In genomic region chr10:126935556-126936381, GRCm38 (mm10) we compare ENCODE assay signal across 10 mouse cellular contexts. TPM values are rescaled to one million over a fixed set of nuclear protein-coding genes. Genes with fewer than 3 reads are reported as not detected.
A peak's percentile ranks its signal among the peaks of the same experiment; 100 is the strongest.
DNase-seq lines count a peak whose midpoint lies in the region; ATAC-seq and TF ChIP-seq lines count a peak whose summit lies in the region.
"Had no signal": no experiment of that assay in that cellular context is flagged by ENCODE, and none has a peak within 500 bp of the region (broad histone marks: within the 10 kb centered on the region; RNA-seq: fewer than 3 reads in every experiment).

No protein-coding gene starts in this region.

- intact Hi-C loops in gastrocnemius, adult 2 months (cut with DNase I) = no loop called here

- DNase-seq in gastrocnemius, adult 2 months = no peak
- DNase-seq in gastrocnemius, postnatal 10 days = no peak
- DNase-seq in midbrain, embryonic 10.5 days (ENCODE audit: low spot score) = no peak
- DNase-seq in limb, embryonic 10.5 days (ENCODE audit: low spot score) = no peak
- peak; percentile 27 for DNase-seq in thymus, adult 2 months
- DNase-seq in cerebellum, postnatal 10 days = no peak
- no peak for DNase-seq in gastrocnemius, adult 18-20 months (ENCODE audit: low spot score)

- no peak for TF ChIP-seq CTCF in gastrocnemius, adult 2 months (IDR thresholded peaks at IDR 0.05)
- no peak for TF ChIP-seq CTCF in thymus, adult 2 months (IDR thresholded peaks at IDR 0.05; ENCODE audit: borderline replicate concordance, control insufficient read depth, extremely low read depth, insufficient read depth, low read length, poor library complexity)

- H3K4me2 ChIP-seq in midbrain, embryonic 16.5 days (ENCODE audit: low read length) = no peak overlapping the region
- H3K4me2 ChIP-seq: neural tube, embryonic 12.5 days had no signal

- H3K9ac ChIP-seq in midbrain, embryonic 16.5 days (ENCODE audit: low read depth, low read length) = no peak overlapping the region
- H3K9ac ChIP-seq: neural tube, embryonic 12.5 days had no signal

- TF ChIP-seq POLR2A in thymus, adult 2 months (IDR thresholded peaks at IDR 0.05; ENCODE audit: control insufficient read depth, extremely low read depth, insufficient read depth, low read length, poor library complexity) = no peak

- H3K27me3 ChIP-seq in midbrain, embryonic 10.5 days (ENCODE audit: low read depth, poor library complexity, severe bottlenecking) = no peaks in the 10 kb centered on the region
- no peaks in the 10 kb centered on the region for H3K27me3 ChIP-seq in midbrain, embryonic 16.5 days (ENCODE audit: control insufficient read depth, insufficient read depth, low read depth, low read length)
- no peaks in the 10 kb centered on the region for H3K27me3 ChIP-seq in limb, embryonic 10.5 days (ENCODE audit: low read depth, poor library complexity, severe bottlenecking)
- no peaks in the 10 kb centered on the region for H3K27me3 ChIP-seq in thymus, adult 2 months (ENCODE audit: control insufficient read depth, insufficient read depth, low read length)
- H3K27me3 ChIP-seq: neural tube, embryonic 12.5 days had no signal

- ATAC-seq in midbrain, embryonic 16.5 days = no peak

- peaks cover 21% of the 10 kb centered on the region for H3K4me1 ChIP-seq in midbrain, embryonic 10.5 days
- H3K4me1 ChIP-seq in midbrain, embryonic 16.5 days (ENCODE audit: control insufficient read depth, insufficient read depth, low read length) = 0 out of 2 replicates have a peak, but pooled peaks cover under 1% of the 10 kb centered on the region
- H3K4me1 ChIP-seq in limb, embryonic 10.5 days = peaks cover 28% of the 10 kb centered on the region
- peaks cover 15% of the 10 kb centered on the region for H3K4me1 ChIP-seq in thymus, adult 2 months (replicated peaks; ENCODE audit: control insufficient read depth, insufficient read depth, low read length)

- H3K9me3 ChIP-seq in midbrain, embryonic 10.5 days (replicated peaks) = peaks cover 15% of the 10 kb centered on the region
- no peaks in the 10 kb centered on the region for H3K9me3 ChIP-seq in midbrain, embryonic 16.5 days (replicated peaks; ENCODE audit: control insufficient read depth, low read length, poor library complexity, severe bottlenecking)
- no peaks in the 10 kb centered on the region for H3K9me3 ChIP-seq in limb, embryonic 10.5 days (replicated peaks)

- H3K4me3 ChIP-seq in gastrocnemius, adult 2 months = no peak overlapping the region
- H3K4me3 ChIP-seq in midbrain, embryonic 10.5 days = 0 out of 2 replicates have a peak overlapping the region, but pooled peaks have one; percentile 7
- no peak overlapping the region for H3K4me3 ChIP-seq in midbrain, embryonic 16.5 days (ENCODE audit: low read depth, low read length)
- H3K4me3 ChIP-seq in limb, embryonic 10.5 days = peak overlapping the region; percentile 13; the same call in 1 of the 2 replicates
- no peak overlapping the region for H3K4me3 ChIP-seq in thymus, adult 2 months (ENCODE audit: control insufficient read depth, insufficient read depth, low read length)
- H3K4me3 ChIP-seq: erythroblast, embryonic 14.5 days; neural tube, embryonic 12.5 days had no signal

- WGBS in midbrain, embryonic 10.5 days = 69% methylated on average over 18 of the region's 18 CpGs
- 65% methylated on average over 18 of the region's 18 CpGs for WGBS in midbrain, embryonic 16.5 days
- 58% methylated on average over 18 of the region's 18 CpGs for WGBS in limb, embryonic 10.5 days
- WGBS in thymus, adult 2 months = 40% methylated on average over 18 of the region's 18 CpGs

- no peaks in the 10 kb centered on the region for H3K36me3 ChIP-seq in midbrain, embryonic 10.5 days
- no peaks in the 10 kb centered on the region for H3K36me3 ChIP-seq in midbrain, embryonic 16.5 days (ENCODE audit: control insufficient read depth, insufficient read depth, low read length)
- no peaks in the 10 kb centered on the region for H3K36me3 ChIP-seq in limb, embryonic 10.5 days
- H3K36me3 ChIP-seq in thymus, adult 2 months (ENCODE audit: control insufficient read depth, insufficient read depth, low read length) = no peaks in the 10 kb centered on the region
- H3K36me3 ChIP-seq: neural tube, embryonic 12.5 days had no signal

- peak overlapping the region; percentile 63 for H3K27ac ChIP-seq in gastrocnemius, adult 2 months
- peak overlapping the region; percentile 82 for H3K27ac ChIP-seq in midbrain, embryonic 10.5 days (replicated peaks)
- no peak overlapping the region for H3K27ac ChIP-seq in midbrain, embryonic 16.5 days (ENCODE audit: low read length)
- H3K27ac ChIP-seq in limb, embryonic 10.5 days = peak overlapping the region; percentile 89
- H3K27ac ChIP-seq in thymus, adult 2 months (ENCODE audit: control insufficient read depth, insufficient read depth, low read length) = peak overlapping the region; percentile 78
- H3K27ac ChIP-seq: neural tube, embryonic 12.5 days had no signal

RNA-seq across cellular contexts. Expression of gene Atp23, which starts 34.6 kb away (rescaled TPM):
- 1 to 10 TPM; 1.6 to 2.2 TPM for total RNA-seq in gastrocnemius, adult 2 months (2021)
- 1 to 10 TPM; 2.9 to 4.2 TPM for total RNA-seq in gastrocnemius, postnatal 10 days (2021)
- polyA plus RNA-seq in midbrain, embryonic 10.5 days (2016; fragmentation: Nextera tagmentation; extraction: Ambion mirVana) = 16.9 and 17.7 TPM in 2 replicates
- polyA plus RNA-seq in midbrain, embryonic 16.5 days (2015; fragmentation: Nextera tagmentation; extraction: Ambion mirVana) = 13.4 and 15.6 TPM in 2 replicates
- 19.3 and 23.6 TPM in 2 replicates for polyA plus RNA-seq in limb, embryonic 10.5 days (2016; fragmentation: Nextera tagmentation; extraction: Ambion mirVana)
- polyA plus RNA-seq in thymus, adult 2 months (2012; rRNA removed) = 9.6 and 12.1 TPM in 2 replicates
- 1 to 10 TPM; 1.5 to 1.6 TPM for total RNA-seq in gastrocnemius, adult 18-20 months (2021)

RNA-seq across cellular contexts. Expression of gene Ctdsp2, which starts 42.7 kb away (rescaled TPM):
- 10 to 100 TPM; 94.0 to 99.2 TPM for total RNA-seq in gastrocnemius, adult 2 months (2021)
- total RNA-seq in gastrocnemius, postnatal 10 days (2021) = 100 to 1,000 TPM; 135 to 155 TPM
- 36.8 and 39.3 TPM in 2 replicates for polyA plus RNA-seq in midbrain, embryonic 10.5 days (2016; fragmentation: Nextera tagmentation; extraction: Ambion mirVana)
- 12.0 and 13.5 TPM in 2 replicates for polyA plus RNA-seq in midbrain, embryonic 16.5 days (2015; fragmentation: Nextera tagmentation; extraction: Ambion mirVana)
- polyA plus RNA-seq in limb, embryonic 10.5 days (2016; fragmentation: Nextera tagmentation; extraction: Ambion mirVana) = 45.9 and 59.0 TPM in 2 replicates
- 179 and 182 TPM in 2 replicates for polyA plus RNA-seq in thymus, adult 2 months (2012; rRNA removed)
- 100 to 1,000 TPM in 1 of 2 experiments, 10 to 100 TPM in 1; 84.5 to 110 TPM for total RNA-seq in gastrocnemius, adult 18-20 months (2021)

Comparison
In these comparisons a context has a peak if more than half of its experiments do, and no peak if none do; other contexts are left out.
1. H3K4me3 ChIP-seq: peak in midbrain, embryonic 10.5 days (single experiment) and limb, embryonic 10.5 days (single experiment); none in gastrocnemius, adult 2 months (single experiment), midbrain, embryonic 16.5 days (single experiment) and thymus, adult 2 months (single experiment).